Mouse (Mus musculus): ENCODE data around the gene Iqcc. TPM values are rescaled to one million over a fixed set of nuclear protein-coding genes. Genes with fewer than 3 reads are reported as not detected.

The Iqcc gene
- polyA plus RNA-seq, 2 experiments, result 28.6 to 35.5 TPM

- no peak for ATAC-seq (ENCODE audit: low FRiP score, low read depth)
- H3K36me3 ChIP-seq (ENCODE audit: control insufficient read depth, insufficient read depth, low read length), result peaks cover 88% of the 10 kb centered on the region
- H3K27me3 ChIP-seq (ENCODE audit: control insufficient read depth, insufficient read depth, low read length), result no peaks in the 10 kb centered on the region
- no peak overlapping the region for H3K4me2 ChIP-seq (replicated peaks; ENCODE audit: low read depth, low read length, severe bottlenecking)
- WGBS, result 79% methylated on average over 1 of the region's 1 CpGs
- H3K9me3 ChIP-seq (ENCODE audit: control insufficient read depth, low read length), result no peaks in the 10 kb centered on the region
- H3K4me1 ChIP-seq (ENCODE audit: control insufficient read depth, insufficient read depth, low read length), result no peaks in the 10 kb centered on the region
- TF ChIP-seq POLR2A (IDR thresholded peaks at IDR 0.05; ENCODE audit: borderline replicate concordance, extremely low read depth, insufficient read depth, insufficient read length), result no peak
- DNase-seq (ENCODE audit: low spot score), result no peak
- no peak overlapping the region for H3K4me3 ChIP-seq (replicated peaks; ENCODE audit: low read length)
- H3K9ac ChIP-seq (ENCODE audit: low read depth, low read length, severe bottlenecking), result no peak overlapping the region
- H3K27ac ChIP-seq (replicated peaks; ENCODE audit: low read depth, low read length), result no peak overlapping the region
Observed at GRCm38 (mm10) chr4:129648656-129649055, 29.8 kb upstream of the Iqcc start.

GRCm38 (mm10) chr4:129645204-129645603 is 26.3 kb upstream of the Iqcc start:
- DNase-seq (ENCODE audit: low spot score) (no peak), ATAC-seq (ENCODE audit: low FRiP score, low read depth) (no peak)
- Histone ChIP-seq H3K4me2 (replicated peaks; ENCODE audit: low read depth, low read length, severe bottlenecking) (no peak overlapping the region), H3K36me3 (ENCODE audit: control insufficient read depth, insufficient read depth, low read length) (peaks cover 57% of the 10 kb centered on the region), H3K4me3 (replicated peaks; ENCODE audit: low read length) (no peak overlapping the region), H3K4me1 (ENCODE audit: control insufficient read depth, insufficient read depth, low read length) (peaks cover 6% of the 10 kb centered on the region), H3K9me3 (ENCODE audit: control insufficient read depth, low read length) (no peaks in the 10 kb centered on the region), H3K9ac (ENCODE audit: low read depth, low read length, severe bottlenecking) (no peak overlapping the region), H3K27me3 (ENCODE audit: control insufficient read depth, insufficient read depth, low read length) (no peaks in the 10 kb centered on the region), H3K27ac (replicated peaks; ENCODE audit: low read depth, low read length) (no peak overlapping the region)
- TF ChIP-seq POLR2A (IDR thresholded peaks at IDR 0.05; ENCODE audit: borderline replicate concordance, extremely low read depth, insufficient read depth, insufficient read length), result no peak
- WGBS, result 93% methylated on average over 6 of the region's 6 CpGs

- H3K9ac ChIP-seq (ENCODE audit: low read depth, low read length, severe bottlenecking), result 0 out of 2 replicates have a peak overlapping the region, but pooled peaks have one; percentile 1
- H3K9me3 ChIP-seq (ENCODE audit: control insufficient read depth, low read length), result no peaks in the 10 kb centered on the region
- H3K27ac ChIP-seq (replicated peaks; ENCODE audit: low read depth, low read length), result 0 out of 2 replicates have a peak overlapping the region, but pooled peaks have one; percentile 43
- ATAC-seq (ENCODE audit: low FRiP score, low read depth) (no peak), DNase-seq (ENCODE audit: low spot score) (peak; percentile 35)
- peak overlapping the region; percentile 29 for H3K4me2 ChIP-seq (replicated peaks; ENCODE audit: low read depth, low read length, severe bottlenecking)
- peaks cover 47% of the 10 kb centered on the region for H3K36me3 ChIP-seq (ENCODE audit: control insufficient read depth, insufficient read depth, low read length)
- 30% methylated on average over 5 of the region's 5 CpGs for WGBS
- peak overlapping the region; percentile 55 for H3K4me3 ChIP-seq (replicated peaks; ENCODE audit: low read length)
- no peak for TF ChIP-seq POLR2A (IDR thresholded peaks at IDR 0.05; ENCODE audit: borderline replicate concordance, extremely low read depth, insufficient read depth, insufficient read length)
- H3K4me1 ChIP-seq (ENCODE audit: control insufficient read depth, insufficient read depth, low read length), result peaks cover 20% of the 10 kb centered on the region
- no peaks in the 10 kb centered on the region for H3K27me3 ChIP-seq (ENCODE audit: control insufficient read depth, insufficient read depth, low read length)
Observed at GRCm38 (mm10) chr4:129641756-129642155, 22.9 kb upstream of the Iqcc start.

DNA sequence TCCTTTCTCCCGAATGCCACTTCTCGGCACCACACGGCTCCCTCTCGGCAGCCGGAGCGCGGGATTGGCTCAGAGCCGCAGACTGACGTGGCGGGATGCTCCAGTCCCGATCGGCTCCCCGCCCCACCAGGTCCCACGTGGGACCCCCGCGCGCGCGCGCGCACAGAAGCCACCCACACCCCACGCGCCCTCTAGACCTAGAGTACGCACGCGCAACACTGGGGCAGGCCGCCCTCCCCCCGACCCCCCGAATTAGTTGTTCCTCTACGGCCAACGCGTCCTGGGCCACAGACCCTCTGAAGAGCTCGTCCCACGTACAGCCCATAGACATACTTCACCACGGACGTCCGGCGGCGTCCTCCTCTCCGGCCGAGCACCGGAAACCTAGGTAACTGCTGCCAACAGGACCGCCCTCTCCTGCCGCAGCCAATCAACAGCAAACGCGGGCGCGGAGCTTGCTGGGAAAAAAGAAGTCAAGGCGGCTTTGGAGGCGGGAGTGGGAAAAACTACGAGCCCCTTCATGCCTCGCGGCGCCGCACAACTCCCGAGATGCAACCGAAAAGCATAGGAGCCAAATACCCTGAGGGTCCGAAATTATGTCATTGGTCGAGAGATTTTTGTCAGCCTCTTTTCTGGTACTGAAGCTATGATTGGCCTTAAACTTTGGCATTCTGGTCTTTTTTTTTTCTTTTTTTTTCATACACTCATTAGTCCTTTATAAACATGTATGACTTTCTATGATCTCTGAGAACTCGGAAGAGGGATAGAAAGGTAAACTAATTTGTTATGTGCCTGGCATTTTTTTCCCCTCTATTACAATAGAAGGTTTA is 22.0 kb upstream of the Iqcc start, which contains the start of gene Txlna:
TSS of gene Txlna (minus strand) at position 428 of the 830 bp plus-strand sequence.
- Histone ChIP-seq H3K9me3 (ENCODE audit: control insufficient read depth, low read length) (no peaks in the 10 kb centered on the region), H3K36me3 (ENCODE audit: control insufficient read depth, insufficient read depth, low read length) (peaks cover 47% of the 10 kb centered on the region), H3K4me2 (replicated peaks; ENCODE audit: low read depth, low read length, severe bottlenecking) (peak within 1 kb of the TSS; percentile 73), H3K27me3 (ENCODE audit: control insufficient read depth, insufficient read depth, low read length) (no peaks in the 10 kb centered on the region), H3K4me1 (ENCODE audit: control insufficient read depth, insufficient read depth, low read length) (peaks cover 20% of the 10 kb centered on the region), H3K27ac (replicated peaks; ENCODE audit: low read depth, low read length) (peak within 1 kb of the TSS; percentile 88), H3K4me3 (replicated peaks; ENCODE audit: low read length) (peak within 1 kb of the TSS; percentile 55), H3K9ac (ENCODE audit: low read depth, low read length, severe bottlenecking) (peak within 1 kb of the TSS; percentile 70)
- peak; percentile 78; the same call in 1 of the 2 replicates for TF ChIP-seq POLR2A (IDR thresholded peaks at IDR 0.05; ENCODE audit: borderline replicate concordance, extremely low read depth, insufficient read depth, insufficient read length)
- ATAC-seq (ENCODE audit: low FRiP score, low read depth) (peak; percentile 94), DNase-seq (ENCODE audit: low spot score) (peak; percentile 98)
- WGBS, result under 1% methylated on average over 50 of the region's 60 CpGs

GRCm38 (mm10) chr4:129640101-129640637 is 21.3 kb upstream of the Iqcc start:
- 0 out of 2 replicates have a peak, but pooled peaks have one; percentile 40 for TF ChIP-seq POLR2A (IDR thresholded peaks at IDR 0.05; ENCODE audit: borderline replicate concordance, extremely low read depth, insufficient read depth, insufficient read length)
- peak overlapping the region; percentile 88 for H3K27ac ChIP-seq (replicated peaks; ENCODE audit: low read depth, low read length)
- 5% methylated on average over 17 of the region's 17 CpGs for WGBS
- peaks cover 20% of the 10 kb centered on the region for H3K4me1 ChIP-seq (ENCODE audit: control insufficient read depth, insufficient read depth, low read length)
- peak overlapping the region; percentile 70 for H3K9ac ChIP-seq (ENCODE audit: low read depth, low read length, severe bottlenecking)
- peak overlapping the region; percentile 73 for H3K4me2 ChIP-seq (replicated peaks; ENCODE audit: low read depth, low read length, severe bottlenecking)
- no peaks in the 10 kb centered on the region for H3K9me3 ChIP-seq (ENCODE audit: control insufficient read depth, low read length)
- peaks cover 48% of the 10 kb centered on the region for H3K36me3 ChIP-seq (ENCODE audit: control insufficient read depth, insufficient read depth, low read length)
- ATAC-seq (ENCODE audit: low FRiP score, low read depth) (no peak), DNase-seq (ENCODE audit: low spot score) (no peak)
- H3K4me3 ChIP-seq (replicated peaks; ENCODE audit: low read length), result peak overlapping the region; percentile 55
- H3K27me3 ChIP-seq (ENCODE audit: control insufficient read depth, insufficient read depth, low read length), result no peaks in the 10 kb centered on the region
